Mouse (Mus musculus) bone marrow macrophage, adult 2 months (primary cell): ENCODE results near the gene Mplkip.

Source experiments
- CTCF ChIP-seq: IDR thresholded peaks from 2 replicates; pipeline ENCODE4 v1.5.1; 2012; ENCODE audit warnings: low read depth, mild to moderate bottlenecking, low read length, moderate library complexity
- POLR2A ChIP-seq: IDR thresholded peaks from 2 replicates; pipeline ENCODE4 v1.6.1; 2012; ENCODE audit warnings: mild to moderate bottlenecking, low read depth, low read length, borderline replicate concordance

DNA sequence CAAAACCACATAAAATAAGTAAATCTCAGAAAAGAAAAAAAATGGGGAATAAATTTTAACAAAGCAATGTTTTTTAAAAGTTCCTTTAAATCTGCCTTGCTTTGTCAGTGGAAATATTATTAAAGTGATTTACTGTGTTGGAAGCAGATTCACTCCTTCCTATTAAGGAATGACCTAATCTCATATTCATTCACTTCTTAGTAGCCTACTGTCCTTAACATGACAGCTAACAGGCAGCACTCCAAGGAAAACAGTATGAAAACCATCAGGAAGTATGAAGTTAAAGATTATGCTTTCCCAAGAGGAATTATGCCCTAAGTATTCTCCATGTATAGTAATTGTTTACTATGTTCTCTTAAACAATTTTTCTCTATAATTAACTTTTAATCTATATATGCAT, 4.3 kb upstream of the Mplkip start:
- TF ChIP-seq CTCF (no peak), POLR2A (no peak)
